Mouse (Mus musculus) MEL (cell line): ENCODE data around the gene Fam83d. TPM values are rescaled to one million over a fixed set of nuclear protein-coding genes. Genes with fewer than 3 reads are reported as not detected.

ENCODE experiments used
- DNase-seq: peaks from one replicate; pipeline ENCODE4 v3.0.0; 2011; ENCODE audit warnings: low read depth, low spot score
- H3K27ac ChIP-seq: 2 replicates; pipeline ENCODE4 v1.5.1; 2012; ENCODE audit warnings: low read depth, mild to moderate bottlenecking, control low read depth, low read length, moderate library complexity; ENCODE audit not compliant: control insufficient read depth
- H3K27me3 ChIP-seq, 2 experiments: fragments of 150-350 bp in 1 of 2; sonication (generic) in 1 of 2; 2 replicates each; pipeline ENCODE4 v1.6.1; 2012; ENCODE audit warnings: low read length in 2 of 2, mild to moderate bottlenecking in 2 of 2, improper control_type of control experiment in 1 of 2, moderate library complexity in 1 of 2; ENCODE audit not compliant: insufficient read depth in 2 of 2, control insufficient read depth in 1 of 2
- H3K36me3 ChIP-seq, 2 experiments: 2 replicates each; pipeline ENCODE4 v1.6.1; 2012 to 2014; ENCODE audit warnings: low read length in 2 of 2, improper control_type of control experiment in 1 of 2, inconsistent platforms in 1 of 2, mild to moderate bottlenecking in 1 of 2; ENCODE audit not compliant: insufficient read depth in 2 of 2, control insufficient read depth in 1 of 2
- H3K4me1 ChIP-seq, 2 experiments: fragments of 150-350 bp in 1 of 2; sonication (generic) in 1 of 2; 2 replicates each; pipeline ENCODE4 v1.6.1; 2012; ENCODE audit warnings: low read length in 2 of 2, improper control_type of control experiment in 1 of 2, mild to moderate bottlenecking in 1 of 2; ENCODE audit not compliant: insufficient read depth in 2 of 2, control insufficient read depth in 1 of 2
- H3K4me3 ChIP-seq, 2 experiments: fragments of 150-350 bp in 1 of 2; sonication (generic) in 1 of 2; 2 replicates each; pipeline ENCODE4 v1.5.1; 2012; ENCODE audit warnings: low read depth in 2 of 2, low read length in 2 of 2, mild to moderate bottlenecking in 2 of 2, moderate library complexity in 2 of 2, control low read depth in 1 of 2, improper control_type of control experiment in 1 of 2; ENCODE audit not compliant: control insufficient read depth in 1 of 2, insufficient read depth in 1 of 2
- H3K79me2 ChIP-seq: 2 replicates; pipeline ENCODE4 v1.6.1; 2012; ENCODE audit warnings: mild to moderate bottlenecking, low read length, moderate library complexity; ENCODE audit not compliant: control insufficient read depth, poor library complexity, insufficient read depth
- H3K9ac ChIP-seq: 2 replicates; pipeline ENCODE4 v1.6.1; 2012; ENCODE audit warnings: low read depth, mild to moderate bottlenecking, control low read depth, low read length, moderate library complexity; ENCODE audit not compliant: control insufficient read depth, poor library complexity, severe bottlenecking
- H3K9me3 ChIP-seq: fragments of 150-350 bp; sonication (generic); replicated peaks from 2 replicates; pipeline ENCODE4 v1.6.1; 2012; ENCODE audit warnings: mild to moderate bottlenecking, low read length, improper control_type of control experiment, moderate library complexity; ENCODE audit not compliant: insufficient read depth
- BHLHE40 ChIP-seq: IDR thresholded peaks from 2 replicates; pipeline ENCODE4 v1.6.1; 2012; ENCODE audit warnings: low read depth, mild to moderate bottlenecking, inconsistent platforms, low read length, improper control_type of control experiment, borderline replicate concordance
- ELF1 ChIP-seq: IDR thresholded peaks from 2 replicates; pipeline ENCODE4 v1.6.1; 2014; ENCODE audit warnings: low read depth, mild to moderate bottlenecking, inconsistent platforms, low read length, improper control_type of control experiment, moderate library complexity
- EP300 ChIP-seq, 2 experiments: IDR thresholded peaks; 2 replicates each; pipeline ENCODE4 v1.6.1; 2011; ENCODE audit warnings: improper control_type of control experiment in 2 of 2, low read length in 2 of 2, low read depth in 1 of 2, mild to moderate bottlenecking in 1 of 2
- ETS1 ChIP-seq: IDR thresholded peaks from 2 replicates; pipeline ENCODE4 v1.6.1; 2012; ENCODE audit warnings: low read depth, mild to moderate bottlenecking, inconsistent platforms, low read length, improper control_type of control experiment, moderate library complexity
- GABPA ChIP-seq: IDR thresholded peaks from 2 replicates; pipeline ENCODE4 v1.6.1; 2012; ENCODE audit warnings: low read depth, mild to moderate bottlenecking, inconsistent platforms, low read length, improper control_type of control experiment, moderate library complexity
- GATA1 ChIP-seq: IDR thresholded peaks from 2 replicates; pipeline ENCODE4 v1.6.1; 2011; ENCODE audit warnings: low read depth, low read length, improper control_type of control experiment
- HCFC1 ChIP-seq: IDR thresholded peaks from 2 replicates; pipeline ENCODE4 v1.6.1; 2012; ENCODE audit warnings: low read depth, mild to moderate bottlenecking, inconsistent platforms, low read length, improper control_type of control experiment, moderate library complexity
- KAT2A ChIP-seq: conservative IDR thresholded peaks from 2 replicates; pipeline ENCODE4 v1.6.1; 2012; ENCODE audit warnings: low read depth, low read length, improper control_type of control experiment, inconsistent platforms
- MAFK ChIP-seq: IDR thresholded peaks from 2 replicates; pipeline ENCODE4 v1.6.1; 2011; ENCODE audit warnings: low read depth, mild to moderate bottlenecking, low read length, improper control_type of control experiment, borderline replicate concordance
- MEF2A ChIP-seq: IDR thresholded peaks from 2 replicates; pipeline ENCODE4 v1.6.1; 2014; ENCODE audit warnings: low read depth, mild to moderate bottlenecking, inconsistent platforms, low read length, improper control_type of control experiment; ENCODE audit not compliant: poor library complexity, insufficient replicate concordance, severe bottlenecking; ENCODE audit errors: extremely low read depth
- MXI1 ChIP-seq: IDR thresholded peaks from 2 replicates; pipeline ENCODE4 v1.6.1; 2011; ENCODE audit warnings: mild to moderate bottlenecking, low read depth, low read length, improper control_type of control experiment
- NELFE ChIP-seq: IDR thresholded peaks from 2 replicates; pipeline ENCODE4 v1.6.1; 2011; ENCODE audit warnings: low read depth, low read length, improper control_type of control experiment
- RCOR1 ChIP-seq: IDR thresholded peaks from 2 replicates; pipeline ENCODE4 v1.6.1; 2012; ENCODE audit warnings: low read depth, mild to moderate bottlenecking, inconsistent platforms, low read length, improper control_type of control experiment
- TAL1 ChIP-seq: IDR thresholded peaks from 2 replicates; pipeline ENCODE4 v1.6.1; 2012; ENCODE audit warnings: mild to moderate bottlenecking, inconsistent platforms, low read length, moderate library complexity, mixed read lengths
- USF1 ChIP-seq: IDR thresholded peaks from 2 replicates; pipeline ENCODE4 v1.6.1; 2014; ENCODE audit warnings: low read depth, mild to moderate bottlenecking, inconsistent platforms, low read length, improper control_type of control experiment, moderate library complexity
- USF2 ChIP-seq, 2 experiments: IDR thresholded peaks; 2 replicates each; pipeline ENCODE4 v1.6.1; 2011 to 2012; ENCODE audit warnings: improper control_type of control experiment in 2 of 2, low read length in 2 of 2, borderline replicate concordance in 1 of 2, inconsistent platforms in 1 of 2, low read depth in 1 of 2, mild to moderate bottlenecking in 1 of 2; ENCODE audit not compliant: insufficient read depth in 1 of 2
- ZC3H11A ChIP-seq: IDR thresholded peaks from 2 replicates; pipeline ENCODE4 v1.6.1; 2012; ENCODE audit warnings: low read depth, mild to moderate bottlenecking, inconsistent platforms, low read length, improper control_type of control experiment
- ZKSCAN1 ChIP-seq: IDR thresholded peaks from 2 replicates; pipeline ENCODE4 v1.6.1; 2012; ENCODE audit warnings: low read depth, mild to moderate bottlenecking, inconsistent platforms, low read length, improper control_type of control experiment, moderate library complexity
- ZMIZ1 ChIP-seq: IDR thresholded peaks from 2 replicates; pipeline ENCODE4 v1.6.1; 2012; ENCODE audit warnings: low read depth, mild to moderate bottlenecking, inconsistent platforms, low read length, improper control_type of control experiment, moderate library complexity
- ZNF384 ChIP-seq: IDR thresholded peaks from 2 replicates; pipeline ENCODE4 v1.6.1; 2012; ENCODE audit warnings: low read depth, mild to moderate bottlenecking, inconsistent platforms, low read length, improper control_type of control experiment
- polyA plus RNA-seq, 2 experiments: library from polyadenylated mRNA; stranded (reverse) in 1 of 2; unstranded in 1 of 2; fragments of >175 nt in 1 of 2; fragments of >200 nt in 1 of 2; gene quantifications; 2 replicates each; pipeline versions ENCODE4 v1.2.1 to v1.2.4; 2012; ENCODE audit warnings: low replicate concordance in 2 of 2, low read depth in 1 of 2; ENCODE audit not compliant: insufficient read length in 2 of 2, insufficient read depth in 1 of 2, missing spikeins in 1 of 2
- total RNA-seq: library from RNA; depleted of rRNA; stranded (reverse); fragments of 300-350 nt; gene quantifications from 2 replicates; pipeline ENCODE4 v1.2.3, GENCODE M21; 2012

The Fam83d gene
- total and polyA plus RNA-seq, 3 experiments, result 2.6 to 5.2 TPM; not detected in 1

DNA sequence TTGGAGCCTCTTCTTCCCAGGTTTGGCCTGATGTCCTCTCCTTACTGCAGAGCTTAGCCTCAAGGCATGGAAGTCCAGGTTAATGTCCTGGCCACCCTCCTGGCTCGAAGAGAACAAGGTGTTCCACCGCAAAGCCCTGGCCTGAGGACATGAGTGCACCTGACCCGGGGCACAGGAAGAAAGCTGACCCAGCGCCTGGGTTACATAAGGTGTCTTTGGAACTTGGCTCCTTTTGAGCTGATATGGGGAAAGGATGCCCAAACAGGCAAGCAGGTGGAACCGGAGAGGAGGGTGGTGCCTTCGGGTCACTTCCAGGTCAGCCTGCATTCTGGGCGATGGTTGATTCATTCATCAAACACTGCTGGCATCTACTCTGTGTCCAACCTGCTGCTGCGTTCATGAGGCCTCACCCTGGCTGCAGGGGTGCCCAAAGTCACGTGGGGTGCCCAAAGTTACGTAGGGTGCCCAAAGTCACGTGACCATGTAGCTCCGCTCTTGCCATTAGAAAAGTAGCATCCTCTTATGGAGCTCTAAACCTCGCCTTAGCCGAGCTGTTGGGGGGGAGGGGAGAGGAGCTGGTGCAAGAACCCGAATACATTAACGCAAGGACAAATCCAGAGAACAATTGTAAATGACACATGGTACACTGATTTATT lies 47.0 kb upstream of the Fam83d start:
- Histone ChIP-seq H3K27me3 (peaks cover 0 to 7% of the 10 kb centered on the region in 2 experiments; a peak in 3 of 4 replicates), H3K9me3 (no peaks in the 10 kb centered on the region), H3K36me3 (peaks cover 0 to 2% of the 10 kb centered on the region in 2 experiments; a peak in 1 of 4 replicates), H3K9ac (no peak overlapping the region), H3K27ac (no peak overlapping the region), H3K4me3 (no peak overlapping the region), H3K4me1 (no peaks in the 10 kb centered on the region), H3K79me2 (no peaks in the 10 kb centered on the region)
- no peak for TF ChIP-seq ELF1
- no peak for TF ChIP-seq ZNF384
- no peak for TF ChIP-seq BHLHE40
- TF ChIP-seq KAT2A, result no peak
- 0 out of 2 replicates have a peak, but pooled peaks have one; percentile 43 for TF ChIP-seq USF1
- no peak for TF ChIP-seq ZC3H11A
- no peak for TF ChIP-seq GABPA
- TF ChIP-seq MEF2A, result no peak
- no peak for DNase-seq

DNA sequence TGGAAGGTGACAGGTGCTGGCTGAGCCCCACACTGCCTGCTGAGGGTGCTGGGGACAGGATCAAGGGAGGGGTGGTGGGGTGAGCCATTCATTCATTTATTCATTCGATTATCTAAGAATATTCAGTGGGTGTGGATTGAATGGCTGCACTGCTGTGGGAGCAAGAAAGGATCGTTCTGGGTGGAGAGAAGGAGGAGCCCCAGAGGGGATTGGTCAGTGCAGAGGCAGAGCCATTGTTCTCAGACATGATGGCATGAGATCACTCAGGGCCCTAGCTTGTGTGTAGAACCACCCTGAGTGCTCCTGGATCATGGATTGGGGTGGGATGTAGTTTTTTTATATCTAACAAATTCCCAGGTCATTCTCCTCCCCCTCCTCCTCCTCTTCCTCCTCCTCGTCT lies 46.4 kb upstream of the Fam83d start:
- Histone ChIP-seq H3K4me1 (no peaks in the 10 kb centered on the region), H3K9me3 (no peaks in the 10 kb centered on the region), H3K27ac (no peak overlapping the region), H3K9ac (no peak overlapping the region), H3K36me3 (peaks cover 0 to 2% of the 10 kb centered on the region in 2 experiments; a peak in 1 of 4 replicates), H3K27me3 (peaks cover 0 to 7% of the 10 kb centered on the region in 2 experiments; a peak in 3 of 4 replicates), H3K79me2 (no peaks in the 10 kb centered on the region), H3K4me3 (no peak overlapping the region)
- TF ChIP-seq ZMIZ1 (no peak), ETS1 (no peak), GATA1 (no peak), MAFK (no peak), RCOR1 (no peak), ZKSCAN1 (no peak), MXI1 (no peak), EP300 (IDR thresholded peaks at IDR 0.05; ENCODE audit: low read depth in 1 of 2, low read length in 2 of 2) (no peak), HCFC1 (no peak), NELFE (no peak), TAL1 (no peak), USF2 (IDR thresholded peaks at IDR 0.05; ENCODE audit: borderline replicate concordance in 1 of 2, insufficient read depth in 1 of 2, low read depth in 1 of 2, low read length in 2 of 2) (no peak)
- no peak for DNase-seq
